Mouse (Mus musculus): Measurements from ENCODE around the gene Ptpra.

Gene Ptpra

GRCm38 (mm10) chr2:130448449-130448848 lies 1.6 kb upstream of the Ptpra start:
- DNase-seq = no peak

DNA sequence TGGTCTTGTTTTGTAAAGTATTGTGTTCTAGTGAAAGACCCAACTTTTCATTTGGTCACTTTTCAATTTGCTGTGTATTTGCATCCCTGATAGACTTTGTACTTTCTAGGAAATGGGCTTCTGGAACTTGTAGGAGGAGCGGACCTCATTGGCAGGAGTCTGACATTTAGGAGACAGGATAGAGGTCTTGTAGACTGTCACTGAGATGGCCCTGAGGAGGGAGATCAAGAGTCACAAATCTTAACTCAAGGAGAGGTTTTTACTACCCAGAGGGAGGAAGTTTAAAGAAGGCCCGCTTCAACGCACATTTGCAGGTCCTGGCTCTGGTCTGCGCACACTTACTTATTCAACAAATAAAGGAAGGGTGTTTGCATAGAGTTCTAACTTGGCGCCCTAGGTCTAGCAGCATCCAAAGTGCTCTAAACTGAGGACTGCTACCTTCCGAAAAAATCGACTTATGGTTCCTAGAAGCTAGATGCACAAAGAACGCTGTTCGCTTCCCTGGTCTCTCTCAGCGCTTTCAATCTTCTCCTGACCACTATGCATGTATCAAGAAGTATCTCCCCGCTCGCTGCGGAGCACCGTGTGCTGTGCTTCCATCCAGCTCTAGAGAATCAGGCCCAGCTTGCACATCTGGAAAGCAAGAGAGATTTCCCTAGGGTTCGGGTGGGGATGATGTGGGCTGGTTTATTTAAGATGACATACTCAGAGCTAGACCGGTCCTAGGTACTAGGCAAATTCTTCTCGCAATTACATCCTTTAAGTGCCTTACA lies 871 bp upstream of the Ptpra start:
- no peak for DNase-seq

DNA sequence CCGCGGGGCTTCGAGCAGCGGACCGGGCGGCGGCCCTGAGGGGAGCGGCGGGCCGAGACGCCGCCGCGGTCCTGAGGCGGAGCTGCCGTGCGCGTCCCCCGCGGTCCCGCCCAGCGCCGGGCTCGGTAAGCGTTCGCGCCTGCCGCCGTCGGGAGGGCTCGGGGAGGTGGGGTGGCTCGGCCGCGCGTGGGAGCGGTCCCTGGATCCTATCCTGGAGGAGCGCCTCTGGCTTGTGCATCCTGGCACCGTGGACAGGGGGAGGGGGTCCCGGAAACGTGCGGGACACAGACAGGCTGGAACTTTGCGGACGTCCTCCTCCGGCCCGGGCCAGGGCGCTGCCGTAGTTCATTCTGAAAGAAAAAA lies 337 bp downstream of the Ptpra start:
- peak; percentile 72 for DNase-seq

DNA sequence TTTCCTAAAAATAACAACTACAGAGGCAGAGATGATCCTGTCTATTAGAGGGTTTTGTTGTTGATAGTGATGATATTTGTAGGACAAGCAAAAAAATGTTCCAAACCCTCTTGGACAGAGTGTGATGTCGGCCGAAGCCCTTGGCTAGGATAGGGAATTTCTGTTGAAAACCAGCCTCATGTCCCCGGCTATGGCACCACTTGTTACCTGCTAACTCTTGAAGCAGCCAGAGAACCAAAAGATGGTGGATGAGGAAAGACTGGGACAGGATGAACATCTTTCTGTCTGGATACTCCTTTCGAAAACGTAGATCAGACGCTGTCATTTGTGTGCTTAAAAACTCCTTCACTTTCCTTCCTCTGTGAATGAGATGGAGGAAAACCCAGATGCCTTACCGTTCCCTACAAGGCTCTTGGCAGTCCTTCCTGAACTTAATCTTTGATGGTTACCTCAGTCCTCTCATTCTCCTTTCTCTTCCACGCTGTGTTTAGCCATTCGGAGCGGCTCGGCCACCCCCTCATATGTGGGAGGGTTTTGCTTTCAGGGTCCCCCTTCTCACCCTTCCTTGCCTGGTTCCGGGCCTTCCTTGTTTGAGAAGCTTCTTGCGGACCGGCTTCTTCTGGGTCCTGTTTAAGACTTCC lies 1.1 kb downstream of the Ptpra start:
- DNase-seq = no peak

GRCm38 (mm10) chr2:130451727-130452090 lies 1.6 kb downstream of the Ptpra start:
- no peak for DNase-seq

- no peak for DNase-seq
Observed at GRCm38 (mm10) chr2:130452266-130452665, 2.2 kb downstream of the Ptpra start.

DNA sequence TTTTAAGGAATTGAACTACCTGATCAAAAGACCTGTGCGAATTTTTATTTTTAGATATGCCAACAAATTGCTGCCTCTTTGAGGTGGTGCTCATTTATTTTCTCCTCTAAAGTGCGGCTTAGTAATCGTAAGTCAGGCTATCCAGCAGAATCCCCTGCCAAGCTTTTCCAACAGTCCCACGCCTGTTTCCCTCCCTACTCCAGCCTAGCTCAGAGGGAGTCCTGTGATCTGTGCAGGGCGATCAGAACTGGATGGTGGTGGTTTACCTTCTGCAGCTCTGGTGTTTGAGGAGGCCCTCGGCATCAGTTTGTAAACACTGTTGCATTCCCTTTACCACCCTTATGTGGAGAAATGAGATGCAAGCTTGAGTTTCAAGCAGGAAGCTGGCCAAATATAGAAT lies 3.3 kb downstream of the Ptpra start:
- DNase-seq = no peak

DNA sequence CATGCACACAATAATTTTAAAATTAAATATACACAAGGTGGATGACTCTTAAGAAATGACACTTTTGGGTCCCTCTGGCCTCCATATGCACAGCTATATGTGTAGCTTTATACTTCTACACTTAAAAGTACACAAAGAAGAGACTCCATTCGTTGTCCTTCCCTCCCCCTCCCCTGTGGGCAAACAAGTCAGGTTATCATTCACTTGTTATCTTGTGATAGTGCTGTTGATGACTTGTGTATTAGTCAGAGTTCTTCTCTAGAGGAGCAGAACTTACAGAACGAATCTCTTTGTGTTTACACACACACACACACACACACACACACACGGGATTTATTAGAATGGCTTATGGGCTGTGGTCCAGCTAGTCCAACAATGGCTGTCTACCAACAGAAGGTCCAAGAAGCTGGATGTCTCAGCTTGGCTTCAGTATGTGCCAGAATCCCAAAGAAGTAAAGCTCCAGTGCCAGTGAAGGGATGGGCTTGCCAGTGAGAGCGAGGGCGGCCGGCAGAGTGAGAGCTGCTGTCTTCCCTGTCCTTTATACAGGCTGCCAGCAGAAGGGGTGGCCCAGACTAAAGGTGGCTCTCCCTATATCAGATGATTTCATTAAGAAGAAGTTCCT lies 4.8 kb downstream of the Ptpra start:
- peak; percentile 52 for DNase-seq

GRCm38 (mm10) chr2:130457871-130458270 lies 7.8 kb downstream of the Ptpra start:
- DNase-seq = no peak

GRCm38 (mm10) chr2:130459576-130459975 lies 9.5 kb downstream of the Ptpra start:
- no peak for DNase-seq

DNA sequence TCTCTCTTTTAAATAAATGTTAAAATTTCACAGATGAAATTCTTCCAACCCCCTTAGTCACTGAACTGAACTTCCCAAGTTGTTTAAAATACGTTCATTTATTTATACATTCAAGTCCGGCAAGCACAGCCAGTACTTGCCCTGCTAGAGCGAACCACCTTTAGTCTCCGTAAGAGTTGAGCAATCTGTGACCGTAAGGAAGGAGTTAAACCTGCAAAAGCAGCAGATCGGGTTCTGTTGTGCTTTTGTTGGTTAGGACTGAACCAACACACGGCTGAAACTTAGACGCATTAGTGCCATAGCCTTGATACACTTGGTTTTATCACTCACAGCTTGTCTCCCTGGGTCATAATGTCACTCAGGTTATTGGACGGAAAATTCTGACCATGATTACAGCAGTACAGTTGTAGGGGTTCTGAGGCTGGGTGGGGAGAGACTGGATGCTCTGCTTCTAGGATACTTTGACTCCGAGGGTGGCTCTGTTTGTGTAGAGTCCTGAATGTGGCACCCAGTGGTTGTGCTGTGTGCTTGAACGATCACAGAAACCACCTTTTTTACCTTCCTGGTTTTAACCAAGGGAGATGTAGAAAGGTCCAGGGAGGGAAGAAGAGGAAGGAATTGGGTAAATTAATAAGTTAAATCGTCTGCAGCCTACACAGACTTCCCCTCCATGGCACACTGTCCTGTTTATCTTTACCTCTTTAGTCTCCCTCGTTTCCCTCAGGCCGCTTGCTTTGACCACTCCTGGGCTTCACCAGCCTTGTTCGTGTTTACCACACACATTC lies 11.4 kb downstream of the Ptpra start:
- no peak for DNase-seq

DNA sequence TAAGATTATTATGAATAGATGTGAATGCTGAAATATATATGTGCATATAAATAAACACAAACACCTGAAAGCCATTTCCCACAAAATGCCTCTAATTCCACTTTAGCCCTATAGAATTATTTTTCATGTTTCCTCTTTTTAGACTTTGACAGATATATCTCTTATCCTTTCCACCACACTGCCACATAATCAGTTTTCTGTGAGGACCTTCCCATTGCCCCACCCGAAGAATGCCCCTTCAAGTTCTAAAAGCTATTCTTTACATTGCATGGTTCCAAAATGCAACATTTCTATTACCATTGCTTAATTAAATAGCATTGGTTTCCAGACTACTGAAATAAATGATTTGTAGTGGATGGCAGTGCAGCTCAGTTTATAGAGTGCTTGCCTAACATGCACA lies 16.4 kb downstream of the Ptpra start:
- DNase-seq = no peak

DNA sequence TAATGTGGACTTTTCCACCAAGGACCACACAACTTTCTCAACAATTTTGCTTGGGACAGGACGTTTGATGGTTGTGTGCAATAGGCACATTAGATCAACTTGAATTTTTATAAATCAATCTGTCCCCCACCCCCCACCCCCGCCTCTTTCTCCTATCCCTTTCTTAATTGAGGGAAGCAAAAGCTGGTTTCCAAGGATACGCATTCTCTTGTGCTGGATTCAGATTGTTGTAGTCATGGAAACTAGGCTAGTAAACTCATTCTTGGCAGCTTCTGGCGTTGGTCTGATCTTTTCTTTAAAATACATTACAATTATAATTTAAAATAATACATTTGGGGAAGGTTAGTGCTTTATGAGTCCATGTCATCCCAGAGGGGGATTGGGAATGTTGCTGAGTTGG lies 19.3 kb downstream of the Ptpra start:
- peak; percentile 67 for DNase-seq

GRCm38 (mm10) chr2:130469935-130470334 lies 19.9 kb downstream of the Ptpra start:
- no peak for DNase-seq

DNA sequence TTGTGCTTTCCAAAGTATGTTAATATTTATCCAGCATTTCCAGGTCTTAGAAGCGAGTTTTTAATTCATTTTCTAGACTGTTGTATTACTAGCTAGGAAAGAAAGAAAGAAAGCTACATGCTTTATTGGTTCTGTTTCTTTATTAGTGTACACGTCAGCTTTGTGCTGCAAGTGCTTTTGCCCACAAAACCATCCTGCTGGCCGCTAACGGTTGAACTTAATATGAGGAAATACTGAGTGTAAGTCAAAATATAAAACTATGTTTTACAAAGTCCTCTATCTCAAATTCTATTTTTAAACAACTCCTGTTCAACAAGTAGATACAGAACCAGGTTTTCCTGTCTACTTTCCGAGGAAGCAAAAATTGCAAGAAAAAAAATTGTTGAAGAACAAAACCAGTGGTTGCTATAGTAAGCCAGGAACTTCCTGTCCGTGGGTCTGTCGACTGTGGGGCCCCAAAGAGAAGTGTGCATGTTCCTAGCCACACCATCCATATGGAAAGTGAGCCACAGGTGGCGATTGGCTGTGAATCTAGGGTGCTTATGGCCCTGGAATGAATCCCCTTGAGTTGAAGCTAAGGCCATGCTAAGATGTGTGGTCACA lies 22.9 kb downstream of the Ptpra start:
- no peak for DNase-seq

GRCm38 (mm10) chr2:130475764-130476163 lies 25.7 kb downstream of the Ptpra start:
- no peak for DNase-seq

GRCm38 (mm10) chr2:130476666-130477297 lies 26.7 kb downstream of the Ptpra start:
- peak; percentile 47 for DNase-seq

DNA sequence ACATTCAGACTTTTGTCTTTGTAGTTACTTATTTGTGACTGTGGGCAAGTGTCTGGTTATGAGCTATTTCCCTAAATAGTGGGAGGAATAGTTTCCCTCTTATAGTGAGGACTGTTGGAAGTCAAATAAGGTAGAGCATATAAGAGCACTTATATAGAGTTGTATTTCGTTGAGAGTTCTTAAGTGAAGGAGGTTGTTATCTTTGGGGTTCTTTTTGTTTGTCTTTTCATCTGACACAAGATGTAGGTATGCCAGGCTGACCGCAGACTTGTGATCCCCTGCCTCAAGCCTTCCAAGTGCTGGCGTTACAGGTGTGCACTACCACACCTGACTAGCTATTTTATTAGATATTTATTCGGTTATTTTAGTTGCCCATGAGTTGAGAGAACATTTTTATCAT lies 32.1 kb downstream of the Ptpra start:
- DNase-seq = no peak

GRCm38 (mm10) chr2:130482700-130483099 lies 32.6 kb downstream of the Ptpra start:
- no peak for DNase-seq

- DNase-seq = no peak
Observed at GRCm38 (mm10) chr2:130484206-130484605, 34.1 kb downstream of the Ptpra start.

- no peak for DNase-seq
Observed at GRCm38 (mm10) chr2:130488002-130488401, 37.9 kb downstream of the Ptpra start.

DNA sequence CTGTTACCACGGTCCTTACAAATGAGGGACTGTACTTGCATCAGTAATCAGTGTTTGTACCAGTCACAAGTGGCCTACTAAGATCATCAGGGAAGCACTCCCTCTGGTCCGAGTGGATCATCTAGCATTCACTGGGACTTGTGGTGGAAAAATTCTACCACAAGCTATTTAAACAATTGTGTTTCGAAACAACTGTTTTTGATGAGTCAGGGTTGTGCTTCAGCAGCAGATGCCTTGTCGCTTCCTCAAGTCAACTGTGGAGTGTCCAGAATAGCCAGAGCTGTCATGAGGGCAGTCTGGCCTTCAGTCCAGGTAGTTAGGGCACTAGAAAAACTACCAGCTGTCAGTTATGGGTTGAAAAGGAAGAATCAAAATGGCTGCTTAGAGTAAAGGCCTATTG lies 38.5 kb downstream of the Ptpra start:
- peak; percentile 79 for DNase-seq

- no peak for DNase-seq
Observed at GRCm38 (mm10) chr2:130491162-130491561, 41.1 kb downstream of the Ptpra start.
